Mouse (Mus musculus): ENCODE data around the gene Tpgs1.

- TF ChIP-seq CTCF (IDR thresholded peaks at IDR 0.05; ENCODE audit: extremely low read depth, insufficient read length, insufficient replicate concordance, low read depth, low read length), result no peak
- TF ChIP-seq POLR2A (IDR thresholded peaks at IDR 0.05; ENCODE audit: low read depth, low read length), result no peak
Measured at GRCm38 (mm10) chr10:79723692-79724091, 54.5 kb downstream of the Tpgs1 start.

Measured in small intestine, adult 2 months (tissue).